Mouse (Mus musculus) mouse trophoblast stem cell (cell line): ENCODE measurements around the gene Zfp84.

ENCODE experiments used
- in situ Hi-C, 2 experiments: fragments of 300-500 bp; cut with MseI, MboI; formaldehyde crosslinking; loops; 2 replicates in 1 of 2; 3 replicates in 1 of 2; pipeline ENCODE4 v1.15.1; 2025

Gene Zfp84

DNA sequence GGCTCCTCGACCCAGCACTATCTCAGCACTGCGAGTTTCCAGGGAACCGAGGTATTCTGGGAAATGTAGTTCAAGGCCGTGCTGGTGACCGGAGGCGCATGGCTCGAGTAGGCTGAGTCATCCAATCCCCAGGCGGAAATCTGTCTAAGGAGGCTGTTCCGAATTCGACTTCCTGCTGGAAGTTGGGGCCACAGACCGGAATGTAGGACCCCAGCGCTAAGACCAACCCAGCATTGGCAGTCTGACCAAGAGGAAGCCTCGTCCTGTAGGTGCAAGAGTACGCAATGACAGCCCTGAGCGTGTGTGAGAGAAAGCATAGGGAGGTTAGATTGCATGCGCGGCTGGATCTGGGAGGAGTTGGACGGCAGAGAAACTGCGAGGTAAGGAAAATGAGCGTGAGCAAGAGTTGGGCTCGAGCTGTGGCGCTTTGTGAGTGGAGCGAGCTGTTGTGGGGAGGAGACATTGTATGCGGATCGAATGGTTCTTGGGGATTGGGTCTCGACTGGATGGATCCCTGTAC is 47.6 kb downstream of the Zfp84 start, which contains the start of gene Zfp790:
Zfp790 (plus strand) TSS at position 205 of the 520 bp plus-strand sequence.
- in situ Hi-C loops = no loop called here

- in situ Hi-C loops = no loop called here
These were observed 50.4 kb downstream of the Zfp84 start for GRCm38 (mm10) chr7:29818619-29819254.

- in situ Hi-C loops = no loop called here
These were observed 59.6 kb downstream of the Zfp84 start for GRCm38 (mm10) chr7:29828001-29828400.
